Comparison of ENCODE assay signal across 21 mouse cellular contexts in genomic region chr3:152587007-152587406, GRCm38 (mm10).
DNase-seq lines count a peak whose midpoint lies in the region; ATAC-seq lines count a peak whose summit lies in the region.
"Had no signal": no experiment of that assay in that cellular context is flagged by ENCODE, and none has a peak within 500 bp of the region (broad histone marks: within the 10 kb centered on the region; RNA-seq: fewer than 3 reads in every experiment).

No protein-coding gene starts in this region.

- no peak for ATAC-seq in kidney, embryonic 14.5 days (ENCODE audit: low FRiP score, low TSS enrichment)
- ATAC-seq: forebrain, embryonic 16.5 days; hindbrain, postnatal 0 days; Patski had no signal

- H3K9me3 ChIP-seq in kidney, embryonic 14.5 days (ENCODE audit: control insufficient read depth, low read length) = no peaks in the 10 kb centered on the region
- H3K9me3 ChIP-seq: embryonic facial prominence, embryonic 13.5 days; forebrain, embryonic 12.5 days; heart, embryonic 13.5 days; hindbrain, embryonic 13.5 days had no signal

- no peaks in the 10 kb centered on the region for H3K36me3 ChIP-seq in kidney, embryonic 14.5 days (ENCODE audit: control insufficient read depth, insufficient read depth, low read length)
- H3K36me3 ChIP-seq: embryonic facial prominence, embryonic 13.5 days; forebrain, embryonic 12.5 days; heart, embryonic 13.5 days; hindbrain, embryonic 13.5 days had no signal

- WGBS in kidney, embryonic 14.5 days = 78% methylated on average over 2 of the region's 2 CpGs

- H3K4me2 ChIP-seq in kidney, embryonic 14.5 days (replicated peaks; ENCODE audit: low read depth, low read length) = no peak overlapping the region
- H3K4me2 ChIP-seq: embryonic facial prominence, embryonic 13.5 days; forebrain, embryonic 12.5 days; heart, embryonic 13.5 days; hindbrain, embryonic 13.5 days had no signal

- peak; percentile 6 for DNase-seq in kidney, adult 9 months
- no peak for DNase-seq in kidney, adult 8-10 months
- peak; percentile 10 to 23 for DNase-seq in kidney, postnatal 36 days
- peak; percentile 29 for DNase-seq in R1 (ENCODE audit: low read depth, low spot score)
- DNase-seq in adrenal gland, postnatal 25 days = no peak
- DNase-seq in Muller cell, postnatal 12 days (ENCODE audit: inconsistent ontology term) = no peak
- DNase-seq: adrenal gland, postnatal 10 days; cerebellum, adult 11-12 months; cerebellum, adult 9-10 months; cerebellum, postnatal 25 days; gastrocnemius, adult 2 months; gastrocnemius, postnatal 25 days; heart, postnatal 4 days had no signal

- no peaks in the 10 kb centered on the region for H3K27me3 ChIP-seq in kidney, embryonic 14.5 days (ENCODE audit: control insufficient read depth, insufficient read depth, low read length)
- H3K27me3 ChIP-seq: embryonic facial prominence, embryonic 13.5 days; heart, embryonic 13.5 days; hindbrain, embryonic 13.5 days; Patski had no signal

- no peaks in the 10 kb centered on the region for H3K4me1 ChIP-seq in kidney, embryonic 14.5 days (ENCODE audit: control insufficient read depth, insufficient read depth, low read length)
- H3K4me1 ChIP-seq: embryonic facial prominence, embryonic 13.5 days; forebrain, embryonic 12.5 days; hindbrain, embryonic 13.5 days had no signal

- no peak overlapping the region for H3K9ac ChIP-seq in kidney, embryonic 14.5 days (ENCODE audit: low read depth, low read length)
- H3K9ac ChIP-seq: embryonic facial prominence, embryonic 13.5 days; forebrain, embryonic 12.5 days; heart, embryonic 13.5 days; hindbrain, embryonic 13.5 days had no signal

- no peak overlapping the region for H3K27ac ChIP-seq in kidney, embryonic 14.5 days (ENCODE audit: low read depth, low read length)
- H3K27ac ChIP-seq: embryonic facial prominence, embryonic 13.5 days; forebrain, embryonic 12.5 days; gastrocnemius, adult 2 months; heart, embryonic 13.5 days; hindbrain, embryonic 13.5 days; hindbrain, postnatal 0 days had no signal

- H3K4me3 ChIP-seq in kidney, embryonic 14.5 days (ENCODE audit: low read length) = no peak overlapping the region
- H3K4me3 ChIP-seq: embryonic facial prominence, embryonic 13.5 days; forebrain, embryonic 12.5 days; gastrocnemius, adult 2 months; heart, embryonic 13.5 days; hindbrain, embryonic 13.5 days had no signal

Comparison
In these comparisons a context has a peak if more than half of its experiments do, and no peak if none do; other contexts are left out.
1. DNase-seq: peak in kidney, adult 9 months (single experiment), kidney, postnatal 36 days (2 of 2) and R1 (single experiment); none in kidney, adult 8-10 months (0 of 2), adrenal gland, postnatal 25 days (single experiment) and Muller cell, postnatal 12 days (single experiment).